Mouse (Mus musculus) heart, postnatal 0 days (tissue): Measurements from ENCODE around the gene Filip1. TPM values are rescaled to one million over a fixed set of nuclear protein-coding genes. Genes with fewer than 3 reads are reported as not detected.
A peak's percentile ranks its signal among the peaks of the same experiment; 100 is the strongest.

Experiments
- ATAC-seq: fragments of 200-750 bp; cut with Nextera tagmentation; 2 replicates; pipeline ENCODE4 v1.8.0; 2017; ENCODE audit warnings: low read depth, moderate number of reproducible peaks, moderate library complexity; ENCODE audit not compliant: insufficient read depth
- DNase-seq: peaks from one replicate; pipeline ENCODE4 v3.0.0-alpha.2; 2016; ENCODE audit warnings: low spot score
- H3K27ac ChIP-seq: fragments of 300-500 bp; sonication (generic); 2 replicates; pipeline ENCODE4 v1.5.1; 2014; ENCODE audit warnings: low read depth, mild to moderate bottlenecking
- H3K27me3 ChIP-seq: fragments of 300-500 bp; sonication (generic); 2 replicates; pipeline ENCODE4 v1.6.1; 2014; ENCODE audit warnings: low read length, mixed read lengths; ENCODE audit not compliant: control insufficient read depth, insufficient read depth
- H3K36me3 ChIP-seq: fragments of 300-500 bp; sonication (generic); replicated peaks from 2 replicates; pipeline ENCODE4 v1.6.1; 2014; ENCODE audit warnings: low read length, mixed read lengths; ENCODE audit not compliant: control insufficient read depth, insufficient read depth
- H3K4me1 ChIP-seq: fragments of 300-500 bp; sonication (generic); 2 replicates; pipeline ENCODE4 v1.6.1; 2014; ENCODE audit warnings: antibody characterized with exemption; ENCODE audit not compliant: control insufficient read depth, insufficient read depth
- H3K4me2 ChIP-seq: fragments of 300-500 bp; sonication (generic); 2 replicates; pipeline ENCODE4 v1.6.1; 2014; ENCODE audit warnings: low read depth, mild to moderate bottlenecking, low read length, moderate library complexity
- H3K4me3 ChIP-seq: fragments of 300-500 bp; sonication (generic); 2 replicates; pipeline ENCODE4 v1.5.1; 2014; ENCODE audit warnings: low read depth, low read length
- H3K9ac ChIP-seq: fragments of 300-500 bp; sonication (generic); replicated peaks from 2 replicates; pipeline ENCODE4 v1.6.1; 2014; ENCODE audit warnings: low read depth, low read length, mixed read lengths
- H3K9me3 ChIP-seq: fragments of 300-500 bp; sonication (generic); replicated peaks from 2 replicates; pipeline ENCODE4 v1.6.1; 2016; ENCODE audit warnings: low read length; ENCODE audit not compliant: control insufficient read depth
- CTCF ChIP-seq: IDR thresholded peaks from 2 replicates; pipeline ENCODE4 v1.5.1; 2016; ENCODE audit warnings: antibody characterized with exemption, control low read depth, low read depth
- EP300 ChIP-seq: IDR thresholded peaks from 2 replicates; pipeline ENCODE4 v1.6.1; 2016; ENCODE audit warnings: antibody characterized with exemption, low read depth
- WGBS: fragments of 180-500 bp; shearing (Covaris S2); extraction: QIAGEN DNeasy Blood & Tissue Kit; methylation state at CpG from one replicate; pipeline ENCODE4 v1.1.7; 2014; 5-methylcytosine and 5-hydroxymethylcytosine counted together
- polyA plus RNA-seq: library from polyadenylated mRNA; unstranded; fragments of >200 nt; fragmentation: Nextera tagmentation; extraction: Ambion mirVana; gene quantifications from 2 replicates; pipeline ENCODE4 v1.2.1, GENCODE M21; 2015
- total RNA-seq: library from RNA; depleted of rRNA; stranded (reverse); fragments of >200 nt; gene quantifications from 2 replicates; pipeline ENCODE4 v1.2.3, GENCODE M21; 2014; ENCODE audit warnings: low replicate concordance

The Filip1 gene
- total and polyA plus RNA-seq, 2 experiments from 2014 or later, result 27.4 to 39.0 TPM

GRCm38 (mm10) chr9:79937570-79937969 lies 75.1 kb downstream of the Filip1 start:
- Histone ChIP-seq H3K4me2 (no peak overlapping the region), H3K4me3 (no peak overlapping the region)

GRCm38 (mm10) chr9:79932578-79932977 lies 80.1 kb downstream of the Filip1 start:
- Histone ChIP-seq H3K4me2 (no peak overlapping the region), H3K9ac (no peak overlapping the region), H3K9me3 (no peaks in the 10 kb centered on the region), H3K36me3 (peaks cover 11% of the 10 kb centered on the region; the same call in 1 of the 2 replicates), H3K4me3 (no peak overlapping the region), H3K4me1 (peaks cover 21% of the 10 kb centered on the region), H3K27me3 (no peaks in the 10 kb centered on the region), H3K27ac (no peak overlapping the region)
- ATAC-seq (no peak), DNase-seq (no peak)
- TF ChIP-seq CTCF (no peak), EP300 (no peak)
- 86% methylated on average over 5 of the region's 5 CpGs for WGBS

More at GRCm38 (mm10) chr9:79937570-79937969, 75.1 kb downstream of the Filip1 start:
- ATAC-seq (no peak), DNase-seq (no peak)
- Histone ChIP-seq H3K9me3 (no peaks in the 10 kb centered on the region), H3K36me3 (0 out of 2 replicates have a peak, but pooled peaks cover 6% of the 10 kb centered on the region), H3K4me1 (peaks cover 17% of the 10 kb centered on the region), H3K27ac (no peak overlapping the region), H3K9ac (no peak overlapping the region), H3K27me3 (no peaks in the 10 kb centered on the region)
- 76% methylated on average over 6 of the region's 6 CpGs for WGBS
- no peak for TF ChIP-seq EP300

GRCm38 (mm10) chr9:79928092-79928491 lies 84.6 kb downstream of the Filip1 start:
- Histone ChIP-seq H3K4me1 (peaks cover 28% of the 10 kb centered on the region), H3K4me2 (no peak overlapping the region), H3K27me3 (no peaks in the 10 kb centered on the region), H3K9ac (no peak overlapping the region), H3K27ac (no peak overlapping the region), H3K4me3 (no peak overlapping the region), H3K9me3 (no peaks in the 10 kb centered on the region), H3K36me3 (peaks cover 5% of the 10 kb centered on the region; the same call in 1 of the 2 replicates)
- 68% methylated on average over 3 of the region's 3 CpGs for WGBS
- TF ChIP-seq EP300 (no peak), CTCF (no peak)
- no peak for DNase-seq
- ATAC-seq, result no peak

GRCm38 (mm10) chr9:79927156-79927870 lies 85.3 kb downstream of the Filip1 start:
- Histone ChIP-seq H3K36me3 (peaks cover 4% of the 10 kb centered on the region; the same call in 1 of the 2 replicates), H3K9me3 (no peaks in the 10 kb centered on the region), H3K4me2 (no peak overlapping the region), H3K4me3 (no peak overlapping the region), H3K27me3 (no peaks in the 10 kb centered on the region), H3K27ac (peak overlapping the region; percentile 84), H3K9ac (0 out of 2 replicates have a peak overlapping the region, but pooled peaks have one; percentile 30), H3K4me1 (peaks cover 31% of the 10 kb centered on the region)
- WGBS, result 82% methylated on average over 21 of the region's 21 CpGs
- TF ChIP-seq EP300 (no peak), CTCF (no peak)
- DNase-seq, result no peak
- ATAC-seq, result no peak

- H3K9me3 ChIP-seq, result no peaks in the 10 kb centered on the region
- TF ChIP-seq CTCF (no peak), EP300 (peak; percentile 60; the same call in 1 of the 2 replicates)
- peak overlapping the region; percentile 84 for H3K27ac ChIP-seq
- no peak overlapping the region for H3K4me3 ChIP-seq
- ATAC-seq (peak; percentile 84), DNase-seq (peak; percentile 65)
- peaks cover 33% of the 10 kb centered on the region for H3K4me1 ChIP-seq
- H3K27me3 ChIP-seq, result no peaks in the 10 kb centered on the region
- 39% methylated on average over 9 of the region's 9 CpGs for WGBS
- H3K4me2 ChIP-seq, result no peak overlapping the region
- no peaks in the 10 kb centered on the region for H3K36me3 ChIP-seq
- H3K9ac ChIP-seq, result 0 out of 2 replicates have a peak overlapping the region, but pooled peaks have one; percentile 30
These were observed 86.0 kb downstream of the Filip1 start for GRCm38 (mm10) chr9:79926464-79927155.
